Mouse (Mus musculus): ENCODE measurements around the gene S1pr3.

Gene S1pr3

GRCm38 (mm10) chr13:51446550-51446949, 38.1 kb downstream of the S1pr3 start:
- DNase-seq (ENCODE audit: low spot score in 2 of 2) = no peak

- DNase-seq (ENCODE audit: low spot score in 2 of 2) = no peak
Measured at GRCm38 (mm10) chr13:51456190-51456878, 47.9 kb downstream of the S1pr3 start.

- DNase-seq (ENCODE audit: low spot score in 2 of 2) = no peak
Measured at GRCm38 (mm10) chr13:51464294-51464693, 55.9 kb downstream of the S1pr3 start.

GRCm38 (mm10) chr13:51466117-51466841, 57.8 kb downstream of the S1pr3 start:
- no peak for DNase-seq (ENCODE audit: low spot score in 2 of 2)

GRCm38 (mm10) chr13:51468697-51469250, 60.3 kb downstream of the S1pr3 start:
- no peak for DNase-seq (ENCODE audit: low spot score in 2 of 2)

All from cerebellum, postnatal 4 days (tissue).